Mouse (Mus musculus) kidney, adult 2 months (tissue): ENCODE measurements around the gene Gm21679.
"Not testable (repeated sequence)": the region's sequence is repeated elsewhere in the genome, so short reads cannot be mapped to it uniquely, and the experiment has no call there.

Experiments used
- CTCF ChIP-seq: fragments of 200-500 bp; conservative IDR thresholded peaks from 2 replicates; pipeline ENCODE4 v1.5.1; 2011; ENCODE audit warnings: low read depth, mild to moderate bottlenecking, control low read depth, low read length, moderate library complexity, mixed read lengths; ENCODE audit not compliant: insufficient read depth, insufficient read length
- POLR2A ChIP-seq: fragments of 200-500 bp; IDR thresholded peaks from one replicate; pipeline ENCODE4 v1.6.1; 2011; ENCODE audit warnings: low read depth, low read length, control low read depth

GRCm38 (mm10) chrY:29683270-29683669, at the start of gene Gm21679:
- not testable (repeated sequence) for TF ChIP-seq POLR2A, CTCF
